Mouse (Mus musculus) neural tube, embryonic 15.5 days (tissue): Measurements from ENCODE around the gene Olfr889. TPM values are rescaled to one million over a fixed set of nuclear protein-coding genes. Genes with fewer than 3 reads are reported as not detected.
"Not testable (repeated sequence)": the region's sequence is repeated elsewhere in the genome, so short reads cannot be mapped to it uniquely, and the experiment has no call there.

ENCODE experiments used
- ATAC-seq: fragments of 200-750 bp; cut with Nextera tagmentation; 2 replicates; pipeline ENCODE4 v1.8.0; 2017; ENCODE audit warnings: mild to moderate bottlenecking, moderate TSS enrichment, moderate library complexity; ENCODE audit not compliant: low FRiP score
- H3K27ac ChIP-seq: fragments of 300-500 bp; sonication (generic); replicated peaks from 2 replicates; pipeline ENCODE4 v1.5.1; 2015; ENCODE audit warnings: mild to moderate bottlenecking, inconsistent platforms
- H3K27me3 ChIP-seq: fragments of 300-500 bp; sonication (generic); replicated peaks from 2 replicates; pipeline ENCODE4 v1.6.1; 2015; ENCODE audit warnings: inconsistent platforms
- H3K36me3 ChIP-seq: fragments of 300-500 bp; sonication (generic); 2 replicates; pipeline ENCODE4 v1.6.1; 2015; ENCODE audit warnings: inconsistent platforms
- H3K4me1 ChIP-seq: fragments of 300-500 bp; sonication (generic); 2 replicates; pipeline ENCODE4 v1.6.1; 2015; ENCODE audit warnings: inconsistent platforms
- H3K4me2 ChIP-seq: fragments of 300-500 bp; sonication (generic); 2 replicates; pipeline ENCODE4 v1.6.1; 2015; ENCODE audit warnings: inconsistent platforms, mild to moderate bottlenecking, moderate library complexity
- H3K4me3 ChIP-seq: fragments of 300-500 bp; sonication (generic); replicated peaks from 2 replicates; pipeline ENCODE4 v1.5.1; 2015; ENCODE audit warnings: mild to moderate bottlenecking, inconsistent platforms
- H3K9ac ChIP-seq: fragments of 300-500 bp; sonication (generic); replicated peaks from 2 replicates; pipeline ENCODE4 v1.6.1; 2015; ENCODE audit warnings: mild to moderate bottlenecking, inconsistent platforms
- H3K9me3 ChIP-seq: fragments of 300-500 bp; sonication (generic); replicated peaks from 2 replicates; pipeline ENCODE4 v1.6.1; 2016; ENCODE audit warnings: inconsistent platforms
- WGBS: fragments of 180-500 bp; shearing (Covaris S2); methylation state at CpG from one replicate; pipeline ENCODE4 v1.1.7; 2015; ENCODE audit warnings: mixed read lengths; 5-methylcytosine and 5-hydroxymethylcytosine counted together
- polyA plus RNA-seq: library from polyadenylated mRNA; unstranded; fragments of >200 nt; fragmentation: Nextera tagmentation; extraction: Ambion mirVana; gene quantifications from 2 replicates; pipeline ENCODE4 v1.2.1, GENCODE M21; 2015

The Olfr889 gene
- 0.04 and 0.10 TPM in 2 replicates for polyA plus RNA-seq

GRCm38 (mm10) chr9:38114898-38115297, at the start of gene Olfr889:
TSS of gene Olfr889 (plus strand) at chr9:38115198.
- H3K4me2 ChIP-seq, result no peak within 1 kb of the TSS
- H3K4me3 ChIP-seq, result no peak within 1 kb of the TSS
- H3K27ac ChIP-seq, result no peak within 1 kb of the TSS
- no peaks in the 10 kb centered on the region for H3K27me3 ChIP-seq
- H3K9ac ChIP-seq, result no peak within 1 kb of the TSS
- no peaks in the 10 kb centered on the region for H3K36me3 ChIP-seq
- no peak for ATAC-seq
- H3K9me3 ChIP-seq, result no peaks in the 10 kb centered on the region
- H3K4me1 ChIP-seq, result no peaks in the 10 kb centered on the region

GRCm38 (mm10) chr9:38083772-38084171, 31.2 kb upstream of the Olfr889 start, which contains the start of gene Olfr887:
TSS of gene Olfr887 (plus strand) at chr9:38084072.
- 87% methylated on average over 1 of the region's 1 CpGs for WGBS
- Histone ChIP-seq H3K27ac (no peak within 1 kb of the TSS), H3K9ac (no peak within 1 kb of the TSS), H3K4me1 (no peaks in the 10 kb centered on the region), H3K4me2 (no peak within 1 kb of the TSS), H3K36me3 (no peaks in the 10 kb centered on the region), H3K27me3 (no peaks in the 10 kb centered on the region), H3K9me3 (no peaks in the 10 kb centered on the region), H3K4me3 (no peak within 1 kb of the TSS)
- ATAC-seq, result no peak

- Histone ChIP-seq H3K4me2 (no peak within 1 kb of the TSS), H3K27ac (no peak within 1 kb of the TSS), H3K9me3 (no peaks in the 10 kb centered on the region), H3K4me3 (no peak within 1 kb of the TSS), H3K4me1 (no peaks in the 10 kb centered on the region), H3K9ac (no peak within 1 kb of the TSS), H3K36me3 (no peaks in the 10 kb centered on the region), H3K27me3 (no peaks in the 10 kb centered on the region)
- no peak for ATAC-seq
- 78% methylated on average over 1 of the region's 1 CpGs for WGBS
Observed at GRCm38 (mm10) chr9:38107828-38108227, 7.2 kb upstream of the Olfr889 start, which contains the start of gene Olfr888. TSS of gene Olfr888 (plus strand) at chr9:38108128.

- H3K36me3 ChIP-seq, result no peaks in the 10 kb centered on the region
- ATAC-seq, result no peak
Observed at GRCm38 (mm10) chr9:38142217-38142616, 27.2 kb downstream of the Olfr889 start, which contains the start of gene Olfr890. TSS of gene Olfr890 (plus strand) at chr9:38142517.

GRCm38 (mm10) chr9:38168341-38168740, 53.3 kb downstream of the Olfr889 start:
- H3K27me3 ChIP-seq, H3K4me3 ChIP-seq, H3K9ac ChIP-seq, H3K27ac ChIP-seq, H3K9me3 ChIP-seq, ATAC-seq, H3K4me2 ChIP-seq, H3K36me3 ChIP-seq, H3K4me1 ChIP-seq: not testable (repeated sequence)
- 51% methylated on average over 2 of the region's 2 CpGs for WGBS

More at GRCm38 (mm10) chr9:38142217-38142616, 27.2 kb downstream of the Olfr889 start, which contains the start of gene Olfr890:
- Histone ChIP-seq H3K9me3 (no peaks in the 10 kb centered on the region), H3K4me3 (no peak within 1 kb of the TSS), H3K9ac (no peak within 1 kb of the TSS), H3K4me2 (no peak within 1 kb of the TSS), H3K27ac (no peak within 1 kb of the TSS), H3K27me3 (no peaks in the 10 kb centered on the region), H3K4me1 (no peaks in the 10 kb centered on the region)

Other genes with a start within 250 kb of the Olfr889 start
- not detected in 2 replicates for gene Olfr145, start 218.5 kb upstream of the Olfr889 start, polyA plus RNA-seq
- gene Olfr878, start 197.4 kb upstream of the Olfr889 start, polyA plus RNA-seq, result not detected in 2 replicates
- gene Olfr881, start 123.4 kb upstream of the Olfr889 start, polyA plus RNA-seq, result not detected in 2 replicates
- not detected in 2 replicates for gene Olfr883, start 89.4 kb upstream of the Olfr889 start, polyA plus RNA-seq
- gene Olfr884, start 68.6 kb upstream of the Olfr889 start, polyA plus RNA-seq, result not detected in 2 replicates
- gene Olfr885, start 53.9 kb upstream of the Olfr889 start, polyA plus RNA-seq, result not detected in 2 replicates
- not detected in 2 replicates for gene Olfr887, start 31.1 kb upstream of the Olfr889 start, polyA plus RNA-seq
- gene Olfr888, start 7.1 kb upstream of the Olfr889 start, polyA plus RNA-seq, result not detected in 2 replicates
- not detected in 2 replicates for gene Olfr890, start 27.3 kb downstream of the Olfr889 start, polyA plus RNA-seq
- gene Olfr891, start 65.6 kb downstream of the Olfr889 start, polyA plus RNA-seq, result not detected in 2 replicates
- gene Olfr893, start 93.2 kb downstream of the Olfr889 start, polyA plus RNA-seq, result not detected in 2 replicates
- not detected in 2 replicates for gene Olfr894, start 102.9 kb downstream of the Olfr889 start, polyA plus RNA-seq
- not detected in 2 replicates for gene Olfr143, start 137.6 kb downstream of the Olfr889 start, polyA plus RNA-seq
- gene Olfr895, start 152.7 kb downstream of the Olfr889 start, polyA plus RNA-seq, result not detected in 2 replicates
- not detected in 2 replicates for gene Olfr896-ps1, start 175.9 kb downstream of the Olfr889 start, polyA plus RNA-seq
- gene Olfr25, start 213.9 kb downstream of the Olfr889 start, polyA plus RNA-seq, result not detected in 2 replicates
- not detected in 2 replicates for gene Olfr898, start 233.2 kb downstream of the Olfr889 start, polyA plus RNA-seq